Mouse (Mus musculus) liver, embryonic 14.5 days (tissue): Measurements from ENCODE around the gene Lrtm1. TPM values are rescaled to one million over a fixed set of nuclear protein-coding genes. Genes with fewer than 3 reads are reported as not detected.

ENCODE experiments used
- ATAC-seq: fragments of 200-750 bp; cut with Nextera tagmentation; 2 replicates; pipeline ENCODE4 v1.8.0; 2017; ENCODE audit warnings: moderate number of reproducible peaks, mild to moderate bottlenecking, moderate library complexity; ENCODE audit not compliant: insufficient read depth
- DNase-seq, 3 experiments: peaks; one replicate each; pipeline ENCODE4 v3.0.0-alpha.2; 2012 to 2013; ENCODE audit warnings: low read depth in 3 of 3, low spot score in 3 of 3
- H3K27ac ChIP-seq: fragments of 300-500 bp; sonication (generic); 2 replicates; pipeline ENCODE4 v1.5.1; 2014; ENCODE audit warnings: moderate library complexity, mild to moderate bottlenecking, control low read depth, inconsistent platforms
- H3K27me3 ChIP-seq: fragments of 300-500 bp; sonication (generic); 2 replicates; pipeline ENCODE4 v1.6.1; 2014; ENCODE audit warnings: mild to moderate bottlenecking, low read length, moderate library complexity; ENCODE audit not compliant: control insufficient read depth, insufficient read depth
- H3K36me3 ChIP-seq: fragments of 300-500 bp; sonication (generic); replicated peaks from 2 replicates; pipeline ENCODE4 v1.6.1; 2014; ENCODE audit warnings: low read depth; ENCODE audit not compliant: control insufficient read depth, insufficient read depth
- H3K4me1 ChIP-seq, 2 experiments: fragments of 200-500 bp in 1 of 2; fragments of 300-500 bp in 1 of 2; sonication (generic) in 1 of 2; replicated peaks; 2 replicates each; pipeline ENCODE4 v1.6.1; 2012 to 2014; ENCODE audit warnings: antibody characterized with exemption in 1 of 2, inconsistent platforms in 1 of 2, low read length in 1 of 2; ENCODE audit not compliant: control insufficient read depth in 2 of 2, insufficient read depth in 2 of 2
- H3K4me2 ChIP-seq: fragments of 300-500 bp; sonication (generic); 2 replicates; pipeline ENCODE4 v1.6.1; 2014; ENCODE audit warnings: low read depth, mild to moderate bottlenecking, control low read depth, moderate library complexity
- H3K4me3 ChIP-seq, 2 experiments: fragments of 200-500 bp in 1 of 2; fragments of 300-500 bp in 1 of 2; sonication (generic) in 1 of 2; 2 replicates each; pipeline ENCODE4 v1.5.1; 2012 to 2014; ENCODE audit warnings: low read depth in 2 of 2, low read length in 2 of 2, mild to moderate bottlenecking in 2 of 2, control low read depth in 1 of 2, inconsistent platforms in 1 of 2, moderate library complexity in 1 of 2; ENCODE audit not compliant: insufficient read depth in 1 of 2
- H3K9ac ChIP-seq: fragments of 300-500 bp; sonication (generic); replicated peaks from 2 replicates; pipeline ENCODE4 v1.6.1; 2014; ENCODE audit warnings: mild to moderate bottlenecking, control low read depth, moderate library complexity
- H3K9me3 ChIP-seq: fragments of 300-500 bp; sonication (generic); 2 replicates; pipeline ENCODE4 v1.6.1; 2016; ENCODE audit warnings: low read length, mixed read lengths; ENCODE audit not compliant: control insufficient read depth
- CTCF ChIP-seq: IDR thresholded peaks from 2 replicates; pipeline ENCODE4 v1.5.1; 2016; ENCODE audit warnings: antibody characterized with exemption, low read depth, control low read depth
- EP300 ChIP-seq: IDR thresholded peaks from 2 replicates; pipeline ENCODE4 v1.6.1; 2016; ENCODE audit warnings: antibody characterized with exemption, low read depth
- WGBS: fragments of 180-500 bp; shearing (Covaris S2); extraction: QIAGEN DNeasy Blood & Tissue Kit; methylation state at CpG from one replicate; pipeline ENCODE4 v1.1.7; 2014; ENCODE audit not compliant: insufficient replicate concordance; 5-methylcytosine and 5-hydroxymethylcytosine counted together
- polyA plus RNA-seq, 2 experiments: library from polyadenylated mRNA; depleted of rRNA in 1 of 2; stranded (reverse) in 1 of 2; unstranded in 1 of 2; fragments of >200 nt; fragmentation: Nextera tagmentation in 1 of 2; extraction: Ambion mirVana in 1 of 2; gene quantifications; 2 replicates each; pipeline versions ENCODE4 v1.2.1 to v1.2.3; 2012 to 2014

Gene Lrtm1
- polyA plus RNA-seq, 2 experiments = 0.01 TPM; not detected in 1

GRCm38 (mm10) chr14:28984276-28984675 lies 33.7 kb upstream of the Lrtm1 start:
- no peak for TF ChIP-seq CTCF
- TF ChIP-seq EP300 = no peak

GRCm38 (mm10) chr14:28988211-28988900 lies 29.7 kb upstream of the Lrtm1 start:
- H3K27me3 ChIP-seq = no peaks in the 10 kb centered on the region
- WGBS = 70% methylated on average over 7 of the region's 7 CpGs
- H3K4me1 ChIP-seq = 0 out of 4 replicates have a peak, but pooled peaks cover 0 to 3% of the 10 kb centered on the region in 2 experiments
- no peak overlapping the region for H3K4me3 ChIP-seq
- no peak overlapping the region for H3K4me2 ChIP-seq
- DNase-seq = peak in 1 of 3 experiments; percentile 7
- H3K27ac ChIP-seq = no peak overlapping the region
- no peak for ATAC-seq
- TF ChIP-seq CTCF (no peak), EP300 (no peak)
- no peak overlapping the region for H3K9ac ChIP-seq
- H3K9me3 ChIP-seq = no peaks in the 10 kb centered on the region
- no peaks in the 10 kb centered on the region for H3K36me3 ChIP-seq

More at GRCm38 (mm10) chr14:28984276-28984675, 33.7 kb upstream of the Lrtm1 start:
- no peaks in the 10 kb centered on the region for H3K27me3 ChIP-seq
- no peaks in the 10 kb centered on the region for H3K9me3 ChIP-seq
- H3K4me2 ChIP-seq = no peak overlapping the region
- DNase-seq = no peak
- no peaks in the 10 kb centered on the region for H3K36me3 ChIP-seq
- no peak overlapping the region for H3K4me3 ChIP-seq
- H3K27ac ChIP-seq = no peak overlapping the region
- H3K4me1 ChIP-seq = 0 out of 4 replicates have a peak, but pooled peaks cover 0 to 2% of the 10 kb centered on the region in 2 experiments
- no peak overlapping the region for H3K9ac ChIP-seq
- no peak for ATAC-seq
- WGBS = 34% methylated on average over 2 of the region's 2 CpGs

- H3K27me3 ChIP-seq = no peaks in the 10 kb centered on the region
- no peak overlapping the region for H3K4me2 ChIP-seq
- H3K36me3 ChIP-seq = no peaks in the 10 kb centered on the region
- no peaks in the 10 kb centered on the region for H3K4me1 ChIP-seq
- no peaks in the 10 kb centered on the region for H3K9me3 ChIP-seq
- no peak overlapping the region for H3K9ac ChIP-seq
- no peak for DNase-seq
- no peak for ATAC-seq
- no peak overlapping the region for H3K4me3 ChIP-seq
- no peak overlapping the region for H3K27ac ChIP-seq
- no peak for TF ChIP-seq EP300
- 70% methylated on average over 3 of the region's 3 CpGs for WGBS
Observed at GRCm38 (mm10) chr14:28996569-28996968, 21.4 kb upstream of the Lrtm1 start.

- DNase-seq (no peak), ATAC-seq (no peak)
- H3K9ac ChIP-seq = no peak overlapping the region
- H3K9me3 ChIP-seq = no peaks in the 10 kb centered on the region
- H3K4me2 ChIP-seq = no peak overlapping the region
- peaks cover 0 to 5% of the 10 kb centered on the region in 2 experiments; a peak in 1 of 4 replicates for H3K4me1 ChIP-seq
- TF ChIP-seq CTCF = no peak
- TF ChIP-seq EP300 = no peak
- no peak overlapping the region for H3K4me3 ChIP-seq
- 69% methylated on average over 5 of the region's 5 CpGs for WGBS
- no peak overlapping the region for H3K27ac ChIP-seq
- H3K36me3 ChIP-seq = no peaks in the 10 kb centered on the region
- no peaks in the 10 kb centered on the region for H3K27me3 ChIP-seq
Observed at GRCm38 (mm10) chr14:29005228-29005840, 12.7 kb upstream of the Lrtm1 start.

- TF ChIP-seq CTCF (no peak), EP300 (no peak)
- H3K9me3 ChIP-seq = no peaks in the 10 kb centered on the region
- no peaks in the 10 kb centered on the region for H3K27me3 ChIP-seq
- H3K4me2 ChIP-seq = no peak overlapping the region
- H3K4me3 ChIP-seq = no peak overlapping the region
- no peak for ATAC-seq
- WGBS = 61% methylated on average over 4 of the region's 4 CpGs
- no peaks in the 10 kb centered on the region for H3K36me3 ChIP-seq
- peaks cover 0 to 8% of the 10 kb centered on the region in 2 experiments; a peak in 2 of 4 replicates for H3K4me1 ChIP-seq
- DNase-seq = no peak
- no peak overlapping the region for H3K27ac ChIP-seq
- no peak overlapping the region for H3K9ac ChIP-seq
Observed at GRCm38 (mm10) chr14:29009644-29010043, 8.4 kb upstream of the Lrtm1 start.
